Mouse (Mus musculus): ENCODE measurements around the gene Zfp524. TPM values are rescaled to one million over a fixed set of nuclear protein-coding genes. Genes with fewer than 3 reads are reported as not detected.

The Zfp524 gene
- polyA plus RNA-seq, 1 experiment from 2014 or later: 9.6 TPM

DNA sequence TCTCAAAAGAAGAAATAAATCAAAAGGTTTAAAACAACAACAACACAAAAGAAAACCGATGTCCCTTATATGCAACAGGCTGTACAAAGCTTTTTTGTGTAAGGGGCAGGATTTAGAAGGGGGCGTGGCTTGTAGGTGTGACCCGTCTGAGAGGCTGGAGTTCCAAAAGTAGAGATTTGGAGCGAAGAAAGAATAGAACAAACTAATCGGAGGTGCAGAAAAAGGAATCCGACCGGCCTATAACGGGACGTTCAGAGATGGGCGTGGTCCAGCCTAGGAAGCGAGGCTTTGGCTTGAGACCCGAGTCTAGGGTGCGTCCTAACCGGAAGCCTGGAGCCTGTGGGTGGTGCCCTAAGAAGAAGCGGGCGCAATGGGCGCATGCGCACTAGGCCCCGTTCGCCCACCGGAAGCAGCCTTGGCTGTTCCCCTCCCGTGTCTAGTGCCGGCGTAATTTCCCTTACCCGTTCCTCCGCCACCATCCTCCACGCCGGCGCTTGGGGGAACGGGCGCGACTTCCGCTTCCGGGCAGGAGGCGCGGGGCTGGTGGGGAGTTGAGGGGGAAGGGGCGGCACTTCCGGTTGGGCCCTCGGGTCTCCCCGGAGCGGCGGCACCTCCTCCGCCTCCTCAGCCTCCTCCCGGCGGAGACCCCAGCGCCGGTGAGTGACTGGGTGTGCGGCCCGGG, 5.9 kb downstream of the Zfp524 start, which contains the start of the genes Zfp865 and Ccdc106:
Zfp865 (plus strand) TSS at position 377 of the 682 bp plus-strand sequence.
Ccdc106 (plus strand) TSS at position 554 of the 682 bp plus-strand sequence.
- H3K4me1 ChIP-seq (ENCODE audit: control insufficient read depth, insufficient read depth, low read length): peaks cover 3% of the 10 kb centered on the region; the same call in 1 of the 2 replicates
- H3K36me3 ChIP-seq (ENCODE audit: control insufficient read depth, insufficient read depth, low read length): peaks cover 3% of the 10 kb centered on the region; the same call in 1 of the 2 replicates
- H3K27ac ChIP-seq (replicated peaks; ENCODE audit: low read depth, low read length): peak within 1 kb of the TSS; percentile 92
- WGBS: under 1% methylated on average over 46 of the region's 49 CpGs
- peak within 1 kb of the TSS; percentile 84 for H3K4me3 ChIP-seq (ENCODE audit: low read depth, low read length)
- no peaks in the 10 kb centered on the region for H3K9me3 ChIP-seq (ENCODE audit: control insufficient read depth, low read length)
- H3K9ac ChIP-seq (ENCODE audit: low read length): peak within 1 kb of the TSS; percentile 93
- DNase-seq (ENCODE audit: low spot score) (peak; percentile 99), ATAC-seq (ENCODE audit: insufficient number of reproducible peaks, low FRiP score, low TSS enrichment, low read depth) (peak; percentile 85)
- H3K27me3 ChIP-seq (ENCODE audit: control insufficient read depth, insufficient read depth, low read length): no peaks in the 10 kb centered on the region
- peak within 1 kb of the TSS; percentile 82 for H3K4me2 ChIP-seq (ENCODE audit: low read depth, severe bottlenecking)

DNA sequence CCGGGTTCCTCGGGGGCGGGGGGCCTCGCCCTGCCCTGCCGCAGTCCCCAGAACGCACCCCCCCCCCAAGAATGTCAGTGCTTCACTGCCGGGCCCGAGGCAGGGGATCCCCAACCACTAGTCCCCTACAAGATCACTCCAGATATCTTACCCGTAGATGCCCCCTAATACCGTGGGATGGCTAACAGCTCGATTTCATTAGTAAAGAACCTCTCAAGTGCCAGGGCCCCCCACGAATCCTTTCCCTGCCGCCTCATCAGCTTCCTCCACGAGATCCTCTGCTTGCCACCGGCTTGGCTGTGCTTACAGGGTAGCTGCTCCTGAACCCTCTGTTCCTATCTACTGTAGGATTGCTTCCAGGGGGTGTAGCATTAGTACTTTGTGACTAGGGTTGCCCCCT, 6.5 kb downstream of the Zfp524 start:
- Histone ChIP-seq H3K27ac (replicated peaks; ENCODE audit: low read depth, low read length) (peak overlapping the region; percentile 92), H3K9ac (ENCODE audit: low read length) (peak overlapping the region; percentile 93), H3K9me3 (ENCODE audit: control insufficient read depth, low read length) (no peaks in the 10 kb centered on the region), H3K4me1 (ENCODE audit: control insufficient read depth, insufficient read depth, low read length) (peaks cover 3% of the 10 kb centered on the region; the same call in 1 of the 2 replicates), H3K4me2 (ENCODE audit: low read depth, severe bottlenecking) (peak overlapping the region; percentile 82), H3K36me3 (ENCODE audit: control insufficient read depth, insufficient read depth, low read length) (peaks cover 5% of the 10 kb centered on the region; the same call in 1 of the 2 replicates), H3K27me3 (ENCODE audit: control insufficient read depth, insufficient read depth, low read length) (no peaks in the 10 kb centered on the region), H3K4me3 (ENCODE audit: low read depth, low read length) (peak overlapping the region; percentile 84)
- no peak for DNase-seq (ENCODE audit: low spot score)
- WGBS: 0% methylated on average over 9 of the region's 15 CpGs
- peak; percentile 17 for ATAC-seq (ENCODE audit: insufficient number of reproducible peaks, low FRiP score, low TSS enrichment, low read depth)

DNA sequence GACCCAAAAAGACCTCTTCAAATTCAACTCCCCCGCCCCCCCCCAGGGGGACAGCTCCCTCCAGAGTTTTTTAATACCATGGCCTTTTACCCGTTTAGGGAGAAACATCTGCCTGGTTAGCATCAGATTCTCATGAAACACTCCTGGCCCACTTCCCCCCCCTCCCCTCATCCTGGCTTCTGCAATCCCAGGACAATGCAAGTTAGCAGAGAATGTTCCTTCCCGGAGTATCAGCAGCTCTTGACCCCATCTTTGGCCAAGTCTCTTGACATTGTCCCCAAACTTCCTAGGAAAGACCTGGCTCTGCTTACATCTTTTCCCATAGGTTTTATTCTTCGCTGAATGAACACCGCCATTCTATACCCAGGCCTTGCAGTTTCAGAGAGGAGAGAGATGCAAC, 7.0 kb downstream of the Zfp524 start:
- H3K27me3 ChIP-seq (ENCODE audit: control insufficient read depth, insufficient read depth, low read length): no peaks in the 10 kb centered on the region
- H3K4me3 ChIP-seq (ENCODE audit: low read depth, low read length): peak overlapping the region; percentile 84
- H3K4me2 ChIP-seq (ENCODE audit: low read depth, severe bottlenecking): peak overlapping the region; percentile 82
- peak overlapping the region; percentile 92; the same call in 1 of the 2 replicates for H3K27ac ChIP-seq (replicated peaks; ENCODE audit: low read depth, low read length)
- ATAC-seq (ENCODE audit: insufficient number of reproducible peaks, low FRiP score, low TSS enrichment, low read depth) (no peak), DNase-seq (ENCODE audit: low spot score) (no peak)
- H3K4me1 ChIP-seq (ENCODE audit: control insufficient read depth, insufficient read depth, low read length): peaks cover 3% of the 10 kb centered on the region; the same call in 1 of the 2 replicates
- 55% methylated on average over 5 of the region's 5 CpGs for WGBS
- no peaks in the 10 kb centered on the region for H3K9me3 ChIP-seq (ENCODE audit: control insufficient read depth, low read length)
- H3K9ac ChIP-seq (ENCODE audit: low read length): peak overlapping the region; percentile 93
- peaks cover 5% of the 10 kb centered on the region; the same call in 1 of the 2 replicates for H3K36me3 ChIP-seq (ENCODE audit: control insufficient read depth, insufficient read depth, low read length)

DNA sequence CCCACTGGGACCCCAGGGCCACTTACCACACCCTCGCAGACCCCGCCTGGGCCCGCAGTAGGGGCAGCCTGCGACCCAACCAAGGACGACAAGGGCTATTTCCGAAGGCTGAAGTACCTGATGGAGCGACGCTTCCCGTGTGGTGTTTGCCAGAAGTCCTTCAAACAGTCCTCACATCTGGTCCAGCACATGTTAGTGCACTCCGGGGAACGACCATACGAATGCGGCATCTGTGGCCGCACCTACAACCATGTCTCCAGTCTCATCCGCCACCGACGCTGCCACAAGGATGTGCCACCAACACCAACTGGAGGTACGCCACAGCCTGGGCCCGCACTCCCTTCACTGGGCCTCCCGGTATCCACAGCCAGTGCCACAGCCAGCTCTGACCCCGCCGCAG, 15.3 kb downstream of the Zfp524 start:
- H3K27me3 ChIP-seq (ENCODE audit: control insufficient read depth, insufficient read depth, low read length): no peaks in the 10 kb centered on the region

DNA sequence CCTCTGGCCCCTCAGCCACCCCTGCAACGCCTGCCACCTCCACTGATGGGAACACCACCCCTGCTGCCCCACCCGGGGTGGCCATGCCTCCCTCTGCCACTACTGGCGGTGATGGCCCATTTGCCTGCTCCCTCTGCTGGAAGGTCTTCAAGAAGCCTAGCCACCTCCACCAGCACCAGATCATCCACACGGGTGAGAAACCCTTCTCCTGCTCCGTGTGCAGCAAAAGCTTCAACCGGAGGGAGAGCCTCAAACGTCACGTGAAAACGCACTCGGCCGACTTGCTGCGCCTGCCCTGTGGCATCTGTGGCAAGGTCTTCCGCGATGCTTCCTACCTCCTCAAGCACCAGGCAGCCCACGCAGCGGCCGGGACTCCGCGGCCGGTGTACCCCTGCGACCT, 15.7 kb downstream of the Zfp524 start:
- Histone ChIP-seq H3K4me3 (ENCODE audit: low read depth, low read length) (peak overlapping the region; percentile 8; the same call in 1 of the 2 replicates), H3K4me2 (ENCODE audit: low read depth, severe bottlenecking) (no peak overlapping the region), H3K9ac (ENCODE audit: low read length) (no peak overlapping the region), H3K27me3 (ENCODE audit: control insufficient read depth, insufficient read depth, low read length) (no peaks in the 10 kb centered on the region), H3K27ac (replicated peaks; ENCODE audit: low read depth, low read length) (no peak overlapping the region), H3K36me3 (ENCODE audit: control insufficient read depth, insufficient read depth, low read length) (peaks cover 68% of the 10 kb centered on the region), H3K4me1 (ENCODE audit: control insufficient read depth, insufficient read depth, low read length) (no peaks in the 10 kb centered on the region), H3K9me3 (ENCODE audit: control insufficient read depth, low read length) (peaks cover 40% of the 10 kb centered on the region)
- 88% methylated on average over 21 of the region's 21 CpGs for WGBS
- DNase-seq (ENCODE audit: low spot score) (no peak), ATAC-seq (ENCODE audit: insufficient number of reproducible peaks, low FRiP score, low TSS enrichment, low read depth) (no peak)

More for the DNA sequence above, 15.3 kb downstream of the Zfp524 start:
- no peak for DNase-seq (ENCODE audit: low spot score)
- peak overlapping the region; percentile 8; the same call in 1 of the 2 replicates for H3K4me3 ChIP-seq (ENCODE audit: low read depth, low read length)
- ATAC-seq (ENCODE audit: insufficient number of reproducible peaks, low FRiP score, low TSS enrichment, low read depth): no peak
- H3K9me3 ChIP-seq (ENCODE audit: control insufficient read depth, low read length): peaks cover 40% of the 10 kb centered on the region
- no peak overlapping the region for H3K9ac ChIP-seq (ENCODE audit: low read length)
- H3K4me1 ChIP-seq (ENCODE audit: control insufficient read depth, insufficient read depth, low read length): no peaks in the 10 kb centered on the region
- H3K27ac ChIP-seq (replicated peaks; ENCODE audit: low read depth, low read length): no peak overlapping the region
- WGBS: 93% methylated on average over 22 of the region's 22 CpGs
- H3K36me3 ChIP-seq (ENCODE audit: control insufficient read depth, insufficient read depth, low read length): peaks cover 68% of the 10 kb centered on the region
- H3K4me2 ChIP-seq (ENCODE audit: low read depth, severe bottlenecking): no peak overlapping the region

DNA sequence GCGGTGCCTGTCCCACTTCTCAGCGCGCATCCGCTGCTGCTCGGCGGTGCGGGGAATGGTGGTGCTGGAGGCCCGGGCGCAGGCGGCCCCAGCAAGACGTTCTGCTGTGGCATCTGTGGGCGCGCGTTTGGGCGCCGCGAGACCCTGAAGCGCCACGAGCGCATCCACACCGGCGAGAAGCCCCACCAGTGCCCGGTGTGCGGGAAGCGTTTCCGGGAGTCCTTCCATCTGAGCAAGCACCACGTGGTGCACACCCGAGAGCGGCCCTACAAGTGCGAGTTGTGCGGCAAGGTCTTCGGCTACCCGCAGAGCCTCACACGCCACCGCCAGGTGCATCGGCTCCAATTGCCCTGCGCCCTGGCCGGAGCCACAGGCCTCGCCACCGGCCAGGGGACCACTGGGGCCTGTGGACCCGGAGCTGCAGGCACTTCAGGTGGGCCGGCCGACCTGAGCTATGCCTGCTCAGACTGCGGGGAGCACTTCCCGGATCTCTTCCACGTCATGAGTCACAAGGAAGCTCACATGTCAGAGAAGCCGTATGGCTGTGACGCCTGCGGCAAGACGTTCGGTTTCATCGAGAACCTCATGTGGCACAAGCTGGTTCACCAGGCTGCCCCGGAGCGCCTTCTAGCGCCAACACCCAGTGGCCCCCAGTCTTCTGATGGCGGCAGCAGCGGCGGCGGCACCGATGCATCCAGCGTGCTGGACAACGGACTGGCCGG, 16.5 kb downstream of the Zfp524 start:
- H3K36me3 ChIP-seq (ENCODE audit: control insufficient read depth, insufficient read depth, low read length): peaks cover 66% of the 10 kb centered on the region
- H3K27me3 ChIP-seq (ENCODE audit: control insufficient read depth, insufficient read depth, low read length): no peaks in the 10 kb centered on the region
- WGBS: 83% methylated on average over 63 of the region's 63 CpGs
- peaks cover 40% of the 10 kb centered on the region for H3K9me3 ChIP-seq (ENCODE audit: control insufficient read depth, low read length)
- no peak overlapping the region for H3K9ac ChIP-seq (ENCODE audit: low read length)
- H3K4me1 ChIP-seq (ENCODE audit: control insufficient read depth, insufficient read depth, low read length): no peaks in the 10 kb centered on the region
- ATAC-seq (ENCODE audit: insufficient number of reproducible peaks, low FRiP score, low TSS enrichment, low read depth) (no peak), DNase-seq (ENCODE audit: low spot score) (no peak)
- H3K27ac ChIP-seq (replicated peaks; ENCODE audit: low read depth, low read length): no peak overlapping the region
- no peak overlapping the region for H3K4me3 ChIP-seq (ENCODE audit: low read depth, low read length)
- H3K4me2 ChIP-seq (ENCODE audit: low read depth, severe bottlenecking): no peak overlapping the region

DNA sequence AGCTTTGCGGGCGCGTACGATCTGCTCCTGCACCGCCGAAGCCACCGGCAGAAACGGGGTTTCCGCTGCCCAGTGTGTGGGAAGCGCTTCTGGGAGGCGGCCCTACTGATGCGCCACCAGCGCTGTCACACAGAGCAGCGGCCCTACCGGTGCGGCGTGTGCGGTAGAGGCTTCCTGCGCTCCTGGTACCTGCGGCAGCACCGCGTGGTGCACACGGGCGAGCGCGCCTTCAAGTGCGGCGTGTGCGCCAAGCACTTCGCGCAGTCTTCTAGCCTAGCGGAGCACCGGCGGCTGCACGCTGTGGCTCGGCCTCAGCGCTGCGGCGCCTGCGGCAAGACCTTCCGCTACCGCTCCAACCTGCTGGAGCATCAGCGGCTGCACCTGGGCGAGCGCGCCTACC, 17.3 kb downstream of the Zfp524 start:
- Histone ChIP-seq H3K27ac (replicated peaks; ENCODE audit: low read depth, low read length) (no peak overlapping the region), H3K36me3 (ENCODE audit: control insufficient read depth, insufficient read depth, low read length) (peaks cover 71% of the 10 kb centered on the region), H3K4me1 (ENCODE audit: control insufficient read depth, insufficient read depth, low read length) (no peaks in the 10 kb centered on the region), H3K4me3 (ENCODE audit: low read depth, low read length) (no peak overlapping the region), H3K9me3 (ENCODE audit: control insufficient read depth, low read length) (peaks cover 43% of the 10 kb centered on the region), H3K4me2 (ENCODE audit: low read depth, severe bottlenecking) (no peak overlapping the region), H3K27me3 (ENCODE audit: control insufficient read depth, insufficient read depth, low read length) (no peaks in the 10 kb centered on the region), H3K9ac (ENCODE audit: low read length) (no peak overlapping the region)
- DNase-seq (ENCODE audit: low spot score) (no peak), ATAC-seq (ENCODE audit: insufficient number of reproducible peaks, low FRiP score, low TSS enrichment, low read depth) (no peak)
- WGBS: 73% methylated on average over 45 of the region's 46 CpGs

DNA sequence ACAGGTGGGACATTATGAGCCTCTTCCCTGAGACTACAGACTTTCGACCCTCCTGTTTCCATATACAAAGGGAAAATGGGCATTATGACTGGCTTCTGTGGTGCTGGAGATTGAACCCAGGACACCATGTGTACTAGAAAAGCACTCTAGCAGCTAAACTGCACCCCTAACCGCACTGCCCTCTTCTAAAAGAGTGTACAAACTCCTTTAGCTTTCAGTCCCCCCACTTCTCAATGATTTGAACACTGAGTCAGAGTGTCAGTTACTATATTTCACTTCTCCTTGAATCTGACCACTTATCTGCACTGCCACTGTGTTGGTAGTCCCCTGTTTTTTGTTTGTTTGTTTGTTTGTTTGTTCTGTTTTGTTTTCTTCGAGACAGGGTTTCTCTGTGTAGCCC, 19.6 kb downstream of the Zfp524 start, which contains the start of gene 4632433K11Rik:
4632433K11Rik (plus strand) TSS at position 301 of the 400 bp plus-strand sequence.
- H3K27me3 ChIP-seq (ENCODE audit: control insufficient read depth, insufficient read depth, low read length): no peaks in the 10 kb centered on the region
- H3K4me1 ChIP-seq (ENCODE audit: control insufficient read depth, insufficient read depth, low read length): no peaks in the 10 kb centered on the region
- ATAC-seq (ENCODE audit: insufficient number of reproducible peaks, low FRiP score, low TSS enrichment, low read depth) (no peak), DNase-seq (ENCODE audit: low spot score) (no peak)
- peaks cover 56% of the 10 kb centered on the region for H3K36me3 ChIP-seq (ENCODE audit: control insufficient read depth, insufficient read depth, low read length)
- no peak within 1 kb of the TSS for H3K4me2 ChIP-seq (ENCODE audit: low read depth, severe bottlenecking)
- no peak within 1 kb of the TSS for H3K4me3 ChIP-seq (ENCODE audit: low read depth, low read length)
- peaks cover 43% of the 10 kb centered on the region for H3K9me3 ChIP-seq (ENCODE audit: control insufficient read depth, low read length)
- H3K9ac ChIP-seq (ENCODE audit: low read length): no peak within 1 kb of the TSS
- 91% methylated on average over 3 of the region's 3 CpGs for WGBS
- H3K27ac ChIP-seq (replicated peaks; ENCODE audit: low read depth, low read length): no peak within 1 kb of the TSS

Data from limb, embryonic 11.5 days (tissue).